Mouse (Mus musculus) liver, adult 2 months (tissue): ENCODE measurements at regions not wholly inside any gene's neighbourhood (a gene's known extent, or its start where the extent isn't known, plus 50 kb on each side); places are given as distances from the start of the nearest gene placed in this dataset.

ENCODE experiments used
- CTCF ChIP-seq: fragments of 200-500 bp; IDR thresholded peaks from 2 replicates; pipeline ENCODE4 v1.5.1; 2011; ENCODE audit warnings: low read depth, low read length, control low read depth
- POLR2A ChIP-seq: fragments of 200-500 bp; IDR thresholded peaks from 2 replicates; pipeline ENCODE4 v1.6.1; 2011; ENCODE audit warnings: low read length, control low read depth; ENCODE audit not compliant: insufficient read depth; ENCODE audit errors: extremely low read depth

DNA sequence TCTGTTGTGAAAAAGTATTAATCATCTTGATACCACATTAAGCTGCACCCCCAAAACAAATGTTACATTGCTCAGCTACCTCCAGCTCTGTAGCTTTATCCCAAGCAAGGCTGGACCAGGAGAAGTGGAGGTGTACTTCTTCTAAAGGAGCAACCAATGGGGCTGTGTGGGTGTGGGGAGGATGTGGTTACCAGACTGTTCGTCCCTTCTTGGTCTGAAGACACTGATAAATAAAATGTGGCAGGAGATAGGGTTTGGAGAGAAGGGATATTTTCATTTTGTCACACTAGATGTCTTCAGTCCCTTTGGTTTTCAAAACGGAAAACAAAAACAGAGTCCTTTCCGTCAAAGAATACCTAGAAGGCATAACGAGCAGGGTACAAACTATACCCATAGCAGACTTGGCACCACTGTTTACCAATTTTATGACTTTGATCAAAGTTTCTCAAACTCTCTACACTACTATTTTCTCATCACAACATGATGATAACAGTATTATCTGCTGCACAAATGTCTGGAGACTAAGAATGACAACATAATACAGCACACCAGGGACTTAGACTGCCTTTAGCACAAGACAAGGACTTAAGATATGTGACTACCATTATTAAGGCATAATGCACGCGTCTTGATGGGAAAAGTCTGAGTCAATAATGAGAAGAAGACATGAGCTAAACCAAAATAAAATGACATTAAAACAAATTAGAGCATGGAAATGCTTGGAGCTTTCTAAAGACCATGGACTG, 253.4 kb upstream of the Rag2 start:
- TF ChIP-seq CTCF = no peak
- TF ChIP-seq POLR2A = no peak
